Mouse (Mus musculus): ENCODE data around the gene Creb3.

The Creb3 gene

GRCm38 (mm10) chr4:43558028-43558630 is 4.0 kb upstream of the Creb3 start:
- DNase-seq (ENCODE audit: low read depth) = no peak

DNA sequence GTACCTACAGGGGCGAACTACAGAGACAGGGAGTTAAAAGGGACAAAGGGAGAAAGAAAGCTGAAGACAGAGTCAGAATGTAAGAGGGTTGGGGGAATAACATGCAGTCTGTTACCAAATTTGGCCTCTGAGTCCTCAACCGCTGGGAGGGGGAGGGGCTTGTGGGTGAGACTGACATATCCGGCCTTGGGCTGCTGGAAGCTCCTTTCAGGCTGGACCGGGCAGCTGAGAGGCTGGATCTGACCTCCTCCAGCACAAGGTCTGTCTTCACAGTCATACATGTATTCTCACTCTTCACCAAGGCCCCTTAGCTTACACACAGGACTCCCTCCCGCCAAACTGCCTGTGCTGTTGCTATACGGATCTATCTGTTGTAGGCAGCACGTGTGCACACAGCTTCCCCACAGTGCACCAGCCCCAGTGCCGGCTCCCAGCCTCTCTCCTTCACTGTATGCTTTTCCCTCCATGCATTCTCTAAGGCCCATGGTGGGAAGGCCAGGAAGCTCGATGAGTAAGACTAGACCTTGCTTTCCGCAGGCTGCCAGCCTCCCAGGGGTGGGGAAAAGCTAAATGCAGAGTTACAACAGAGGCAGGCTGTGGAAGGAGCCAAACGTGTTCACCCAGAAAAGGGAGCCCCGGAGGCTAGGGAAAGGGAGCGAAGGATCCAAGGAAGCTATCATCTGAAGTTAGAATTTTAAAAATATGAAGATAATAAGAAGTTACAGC is 3.3 kb upstream of the Creb3 start:
- DNase-seq (ENCODE audit: low read depth) = peak; percentile 70

DNA sequence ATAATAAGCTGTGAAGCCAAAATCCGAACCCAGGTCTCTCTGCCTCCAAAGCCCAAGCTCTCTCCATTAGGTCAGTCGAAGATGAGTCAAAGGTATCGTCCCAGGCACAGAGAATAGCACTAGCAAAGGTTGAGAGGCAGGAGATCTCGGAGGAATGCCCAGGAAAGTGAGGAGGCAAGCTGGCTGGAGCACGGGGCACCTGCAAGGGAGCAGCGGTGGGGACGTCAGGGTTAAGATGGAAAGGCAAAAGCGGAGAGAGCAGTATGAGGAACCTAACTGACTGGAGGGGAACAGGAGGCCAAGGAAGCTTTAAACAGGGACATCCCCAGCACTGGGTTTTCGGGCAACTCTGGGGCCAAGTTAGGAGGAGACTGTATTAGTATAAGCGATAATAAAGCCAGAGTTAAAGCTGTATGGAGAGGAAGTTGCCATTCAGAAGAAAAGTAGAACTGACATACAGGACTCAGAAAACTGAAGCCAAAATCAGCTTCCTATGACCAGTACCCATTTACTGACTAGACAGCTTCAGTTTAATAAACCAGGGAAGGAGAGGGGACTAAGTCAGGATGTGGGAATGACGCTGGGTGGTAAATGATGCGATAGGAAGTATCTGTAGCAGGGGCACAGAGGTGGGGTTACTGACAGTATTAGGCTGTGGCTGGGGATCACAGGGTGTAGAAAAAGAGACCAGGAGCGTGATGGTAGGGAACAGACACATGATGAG is 2.5 kb upstream of the Creb3 start:
- peak; percentile 22 for DNase-seq (ENCODE audit: low read depth)

DNA sequence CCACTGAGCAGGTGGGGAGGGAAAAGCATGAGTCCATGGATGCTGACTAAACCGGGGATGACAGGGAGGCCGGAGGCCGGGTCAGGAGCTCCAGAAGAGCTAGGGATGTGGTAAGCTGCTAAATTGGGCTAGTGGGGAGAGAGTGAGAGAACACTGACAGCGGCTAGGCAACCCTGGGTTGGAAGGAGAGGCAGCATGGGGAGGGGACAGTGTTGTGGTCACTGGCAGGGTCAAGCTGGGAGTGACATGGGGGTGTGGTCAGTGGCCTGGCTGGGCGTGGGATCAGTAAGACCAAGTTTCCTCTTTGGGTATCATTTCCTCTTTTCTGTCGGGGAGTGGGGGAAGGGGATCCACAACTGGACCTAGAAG is 1.9 kb upstream of the Creb3 start:
- no peak for DNase-seq (ENCODE audit: low read depth)

DNA sequence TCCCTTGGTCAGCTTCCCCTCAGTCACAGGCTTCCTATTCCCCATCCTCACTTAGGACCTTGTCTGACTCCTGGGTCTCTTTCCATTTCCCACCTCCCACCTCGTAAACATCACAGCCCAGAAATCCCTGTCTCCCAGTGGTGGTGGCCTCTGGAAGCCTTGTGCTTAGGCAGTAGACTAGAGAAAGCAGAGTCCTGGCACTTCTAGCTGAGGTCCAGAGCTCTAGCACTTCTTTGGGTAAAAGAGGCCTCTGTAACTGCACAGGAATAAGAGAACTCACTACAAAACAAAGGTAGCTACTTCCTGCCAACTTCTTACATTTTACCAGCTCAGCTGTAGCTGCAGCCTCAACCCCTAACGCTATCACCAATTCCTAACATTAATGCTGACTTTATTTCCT is 1.2 kb upstream of the Creb3 start:
- DNase-seq (ENCODE audit: low read depth) = peak; percentile 41

DNA sequence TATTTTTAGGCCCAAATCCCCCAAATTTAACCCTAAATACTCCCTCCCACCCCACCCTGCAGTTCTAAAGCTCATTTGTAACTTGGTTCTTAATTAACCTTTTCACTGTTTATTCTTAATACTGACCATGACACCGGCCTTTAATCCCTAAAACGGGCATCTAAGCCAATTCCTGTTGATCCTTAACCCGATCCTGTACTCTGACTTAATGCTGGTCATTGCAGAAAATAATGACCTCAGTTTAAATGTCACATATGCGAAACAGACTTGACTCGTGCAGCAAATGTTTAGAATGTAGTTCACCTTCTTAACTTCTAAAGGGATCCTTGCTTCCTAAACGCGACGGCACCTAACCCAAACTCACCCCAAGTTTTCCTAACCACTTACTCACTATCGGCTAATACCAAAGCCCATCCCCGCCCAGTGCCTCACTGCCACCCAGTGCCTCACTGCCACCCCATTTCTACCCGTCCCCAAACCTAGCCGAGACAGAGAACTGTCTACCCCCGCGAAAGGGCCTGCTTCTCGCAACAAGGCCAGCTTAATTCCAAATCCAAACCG is 616 bp upstream of the Creb3 start:
- DNase-seq (ENCODE audit: low read depth) = peak; percentile 23

DNA sequence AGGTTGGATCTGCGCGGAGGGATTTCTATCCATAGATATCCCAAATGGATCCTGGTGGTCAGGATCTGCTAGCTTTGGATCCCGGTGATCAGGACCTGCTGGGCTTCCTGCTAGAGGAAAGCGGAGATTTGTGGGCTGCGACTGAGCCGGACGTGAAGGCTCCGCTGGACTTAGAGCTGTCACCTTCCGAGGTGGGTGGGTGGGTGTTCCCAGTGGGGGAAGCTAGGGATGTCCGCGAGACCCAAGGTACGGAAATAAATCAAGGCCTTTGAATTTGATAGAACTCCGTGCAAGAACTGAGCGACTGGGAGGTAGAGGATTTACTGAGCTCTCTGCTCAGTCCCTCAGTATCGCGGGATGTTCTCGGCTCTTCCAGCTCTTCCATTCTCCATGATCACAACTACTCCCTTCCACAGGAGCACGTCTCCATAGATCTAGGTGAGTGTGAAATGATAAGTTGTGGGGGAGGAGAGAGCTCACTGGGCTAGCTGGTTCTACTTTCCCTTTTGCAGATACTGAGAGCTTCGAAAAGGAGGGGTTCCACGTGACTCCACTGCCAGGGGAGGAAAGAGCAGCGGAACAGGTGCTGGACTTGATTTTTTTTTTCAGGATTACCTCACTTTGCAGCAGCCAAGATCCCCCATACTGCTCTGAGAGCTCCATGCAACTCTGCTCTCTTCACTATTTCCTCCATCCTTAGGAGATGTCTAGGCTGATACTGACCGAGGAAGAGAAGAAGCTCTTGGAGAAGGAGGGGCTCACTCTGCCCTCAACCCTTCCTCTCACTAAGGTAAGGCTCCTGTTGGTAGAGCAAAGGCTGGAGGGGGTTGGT is 853 bp downstream of the Creb3 start:
- DNase-seq (ENCODE audit: low read depth) = peak; percentile 59

DNA sequence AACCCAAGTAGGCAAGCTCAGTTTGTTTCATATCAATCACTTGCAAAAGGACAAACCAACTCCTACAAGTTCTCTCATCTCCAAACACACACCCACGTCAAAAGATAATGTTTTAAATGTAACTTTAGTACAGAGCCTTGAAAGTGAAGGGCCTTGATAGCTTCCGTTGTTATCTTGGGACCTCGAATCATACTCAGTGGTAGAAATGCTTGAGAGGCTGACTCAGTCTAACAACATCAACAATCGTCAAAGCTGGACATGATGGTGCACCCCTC is 1.4 kb downstream of the Creb3 start:
- DNase-seq (ENCODE audit: low read depth) = no peak

DNA sequence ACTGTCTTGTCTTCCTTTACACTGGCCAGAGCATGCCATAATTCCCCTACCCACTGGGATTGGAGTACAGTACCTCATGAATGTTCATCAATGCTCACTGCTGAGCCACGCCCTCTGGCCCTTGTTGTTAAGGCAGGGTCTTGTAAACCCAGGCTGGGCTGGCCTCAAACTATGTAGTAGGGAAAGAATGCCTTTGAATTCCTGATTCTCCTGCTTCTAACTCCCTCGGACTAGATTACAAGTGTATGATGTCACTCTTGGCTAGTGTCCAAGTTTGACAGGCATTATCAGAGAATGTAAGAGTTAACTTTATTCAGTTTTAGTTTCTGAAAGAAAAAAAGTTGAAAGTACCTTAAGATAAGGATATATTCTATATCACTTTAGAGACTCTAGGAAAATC is 2.1 kb downstream of the Creb3 start:
- DNase-seq (ENCODE audit: low read depth) = no peak

- no peak for DNase-seq (ENCODE audit: low read depth)
Observed at GRCm38 (mm10) chr4:43567140-43567539, 5.0 kb downstream of the Creb3 start.

GRCm38 (mm10) chr4:43571395-43572045 is 9.4 kb downstream of the Creb3 start:
- DNase-seq (ENCODE audit: low read depth) = no peak

- DNase-seq (ENCODE audit: low read depth) = no peak
Observed at GRCm38 (mm10) chr4:43573561-43573960, 11.4 kb downstream of the Creb3 start.

DNA sequence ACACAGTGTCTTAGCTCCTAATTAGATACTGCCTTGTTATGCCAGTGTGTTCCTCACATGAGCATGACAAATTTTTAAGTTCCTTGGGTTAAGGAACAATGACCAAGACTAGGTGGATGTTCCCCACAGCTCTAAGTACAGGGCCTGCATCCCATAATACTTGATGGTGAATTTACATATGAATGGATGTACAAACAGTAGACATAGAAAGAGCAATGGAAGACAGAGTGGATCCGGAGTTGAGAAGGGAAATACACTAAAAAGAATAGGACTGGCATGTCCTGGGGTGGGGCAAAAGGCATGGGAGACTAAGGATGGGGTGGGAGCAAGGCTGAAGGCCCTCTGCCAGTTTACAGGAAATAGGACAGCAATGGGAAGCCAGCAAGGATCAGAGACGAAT is 13.2 kb downstream of the Creb3 start:
- DNase-seq (ENCODE audit: low read depth) = no peak

DNA sequence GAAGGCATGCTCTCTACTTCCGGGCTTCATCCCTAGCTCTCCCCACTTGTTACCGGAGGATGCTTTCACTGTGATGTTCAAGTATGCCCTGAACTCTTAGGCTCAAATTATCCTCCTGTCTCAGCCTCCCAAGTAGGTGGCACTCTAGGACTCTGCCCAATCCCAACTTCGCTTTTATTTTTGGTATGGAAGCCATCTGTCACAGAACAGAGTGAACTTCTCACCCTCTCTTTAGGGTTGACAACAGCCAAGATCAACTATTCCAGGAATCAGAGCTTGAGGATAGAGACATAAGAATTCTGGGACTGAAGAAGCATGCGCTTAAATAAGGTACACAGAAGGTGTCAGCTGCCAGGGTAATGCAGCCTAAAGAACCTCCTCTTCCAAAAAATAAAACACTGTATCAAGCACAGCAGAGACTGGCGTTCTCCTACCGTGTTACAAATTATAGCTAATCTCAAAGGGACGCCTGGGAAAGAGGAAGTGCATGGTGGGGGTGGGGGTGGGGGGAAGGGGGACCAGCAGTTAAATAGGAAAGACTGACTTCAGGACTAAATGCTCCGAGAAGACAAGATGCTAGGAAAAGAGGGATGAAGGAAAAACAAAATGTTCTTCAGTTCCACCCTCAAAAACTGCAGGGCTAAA is 15.2 kb downstream of the Creb3 start:
- DNase-seq (ENCODE audit: low read depth) = no peak

DNA sequence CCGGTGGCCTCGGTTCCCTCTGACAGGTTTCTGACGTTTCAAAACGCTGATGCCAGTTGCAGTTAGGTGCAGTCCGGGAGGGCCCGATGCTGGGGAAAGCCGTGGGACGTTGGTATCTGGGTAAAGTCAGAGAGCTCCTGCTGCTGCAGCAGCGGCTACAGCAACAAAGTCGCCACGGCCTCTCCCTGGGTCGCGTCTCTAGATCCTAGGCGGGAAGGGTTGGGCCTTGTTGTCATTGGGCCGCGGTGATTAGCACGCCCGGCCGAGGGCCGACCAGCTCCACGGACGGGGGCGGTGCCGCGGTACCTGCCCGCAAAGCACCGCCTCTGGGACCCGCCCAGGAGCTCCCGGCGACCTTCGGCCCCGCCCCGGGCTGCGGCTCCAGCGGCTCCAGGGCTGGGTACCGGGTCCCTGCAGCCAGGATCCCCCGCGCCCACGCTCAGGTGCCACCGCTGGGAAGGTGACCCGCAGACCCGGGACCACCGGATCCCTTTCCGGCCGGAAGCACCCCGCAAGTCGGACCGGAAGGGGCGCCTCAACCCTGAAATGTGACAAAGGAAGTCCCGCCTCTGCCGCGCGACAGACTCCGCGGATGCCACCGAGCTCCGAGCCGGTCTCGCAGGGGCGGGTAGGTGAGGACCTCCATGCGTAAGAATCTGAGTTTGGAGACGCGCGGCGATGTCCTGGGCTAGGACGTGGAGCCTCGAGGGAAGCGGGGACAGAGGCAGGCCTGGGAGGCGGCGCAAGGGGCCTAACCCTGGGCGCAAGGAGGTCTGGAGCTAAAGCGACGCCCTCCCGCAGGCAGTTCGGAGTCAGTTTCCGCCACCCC is 16.5 kb downstream of the Creb3 start, which contains the start of the genes Rgp1 and Gba2:
TSS of gene Rgp1 (plus strand) at position 340 of the 829 bp plus-strand sequence.
TSS of gene Gba2 (minus strand) at position 498 of the 829 bp plus-strand sequence.
- peak; percentile 79 for DNase-seq (ENCODE audit: low read depth)

DNA sequence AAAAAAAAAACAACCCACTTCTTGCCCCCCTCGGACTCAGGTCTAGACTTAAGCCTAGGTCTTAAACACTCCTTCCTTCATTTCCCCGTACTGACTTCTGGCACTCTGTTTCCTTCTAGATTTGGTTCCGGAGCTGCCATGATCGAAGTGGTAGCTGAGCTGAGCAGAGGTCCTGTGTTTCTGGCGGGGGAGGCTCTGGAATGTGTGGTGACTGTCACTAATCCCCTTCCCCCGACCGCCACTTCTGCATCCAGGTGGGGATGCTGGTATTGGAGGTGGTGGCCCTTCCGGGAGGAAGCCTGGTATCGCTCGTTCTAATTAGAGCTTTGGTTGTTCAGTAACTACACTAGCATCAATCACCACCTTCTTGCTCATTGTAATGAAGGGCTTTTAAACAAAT is 17.1 kb downstream of the Creb3 start:
- no peak for DNase-seq (ENCODE audit: low read depth)

DNA sequence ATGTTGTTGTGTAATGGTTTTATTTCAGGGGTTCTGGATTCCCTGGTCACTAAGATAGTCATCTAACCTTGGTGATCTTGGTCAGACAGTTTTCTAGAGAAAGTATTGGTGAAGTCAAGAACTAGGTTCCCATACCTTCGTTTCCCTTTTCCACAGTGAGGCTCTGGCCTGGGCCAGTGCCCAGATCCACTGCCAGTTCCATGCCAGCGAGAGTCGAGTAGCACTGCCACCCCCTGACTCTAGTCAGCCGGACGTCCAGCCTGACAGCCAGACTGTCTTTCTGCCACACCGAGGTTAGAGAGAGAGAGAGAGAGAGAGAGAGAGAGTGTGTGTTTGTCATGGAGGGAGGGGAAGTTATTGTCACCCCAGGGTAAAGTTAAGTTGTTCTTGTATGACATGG is 17.6 kb downstream of the Creb3 start:
- no peak for DNase-seq (ENCODE audit: low read depth)

GRCm38 (mm10) chr4:43580721-43581120 is 18.6 kb downstream of the Creb3 start:
- no peak for DNase-seq (ENCODE audit: low read depth)

GRCm38 (mm10) chr4:43581381-43581780 is 19.2 kb downstream of the Creb3 start:
- no peak for DNase-seq (ENCODE audit: low read depth)

- DNase-seq (ENCODE audit: low read depth) = no peak
Observed at GRCm38 (mm10) chr4:43582241-43582640, 20.1 kb downstream of the Creb3 start.
